Mouse (Mus musculus) testis, adult 2 months (tissue): Measurements from ENCODE around the gene Plch2. TPM values are rescaled to one million over a fixed set of nuclear protein-coding genes. Genes with fewer than 3 reads are reported as not detected.
A peak's percentile ranks its signal among the peaks of the same experiment; 100 is the strongest.

Source experiments
- H3K27ac ChIP-seq: fragments of 200-500 bp; 2 replicates; pipeline ENCODE4 v1.5.1; 2012; ENCODE audit warnings: low read depth, low read length; ENCODE audit not compliant: control insufficient read depth, insufficient read depth
- H3K27me3 ChIP-seq: fragments of 200-500 bp; 2 replicates; pipeline ENCODE4 v1.6.1; 2012; ENCODE audit warnings: mild to moderate bottlenecking, low read length, moderate library complexity; ENCODE audit not compliant: control insufficient read depth, insufficient read depth
- H3K36me3 ChIP-seq: fragments of 200-500 bp; 2 replicates; pipeline ENCODE4 v1.6.1; 2012; ENCODE audit warnings: mild to moderate bottlenecking, low read length; ENCODE audit not compliant: control insufficient read depth, insufficient read depth
- H3K4me1 ChIP-seq: fragments of 200-500 bp; 2 replicates; pipeline ENCODE4 v1.6.1; 2012; ENCODE audit warnings: low read length; ENCODE audit not compliant: control insufficient read depth, insufficient read depth
- H3K4me3 ChIP-seq: fragments of 200-500 bp; 2 replicates; pipeline ENCODE4 v1.5.1; 2012; ENCODE audit warnings: low read depth, mild to moderate bottlenecking, low read length, moderate library complexity, mixed read lengths; ENCODE audit not compliant: control insufficient read depth
- CTCF ChIP-seq: fragments of 200-500 bp; IDR thresholded peaks from 2 replicates; pipeline ENCODE4 v1.5.1; 2012; ENCODE audit warnings: low read depth, mild to moderate bottlenecking, inconsistent platforms, low read length, moderate library complexity; ENCODE audit not compliant: control insufficient read depth, insufficient read depth, insufficient replicate concordance
- POLR2A ChIP-seq: fragments of 200-500 bp; IDR thresholded peaks from 2 replicates; pipeline ENCODE4 v1.6.1; 2012; ENCODE audit warnings: low read depth, mild to moderate bottlenecking, inconsistent platforms, low read length, moderate library complexity; ENCODE audit not compliant: control insufficient read depth
- polyA plus RNA-seq: library from polyadenylated mRNA; depleted of rRNA; stranded (reverse); fragments of >200 nt; gene quantifications from 2 replicates; pipeline ENCODE4 v1.2.3, GENCODE M21; 2012

Plch2 gene
- polyA plus RNA-seq, 1 experiment: 1.9 TPM

- Histone ChIP-seq H3K4me1 (no peaks in the 10 kb centered on the region), H3K36me3 (no peaks in the 10 kb centered on the region)
Observed at GRCm38 (mm10) chr4:155014791-155015190, 41.8 kb downstream of the Plch2 start.

GRCm38 (mm10) chr4:155014244-155014643 lies 42.3 kb downstream of the Plch2 start:
- no peak overlapping the region for H3K4me3 ChIP-seq
- no peak for TF ChIP-seq CTCF
- TF ChIP-seq POLR2A: no peak
- H3K27ac ChIP-seq: no peak overlapping the region
- no peaks in the 10 kb centered on the region for H3K36me3 ChIP-seq
- H3K27me3 ChIP-seq: no peaks in the 10 kb centered on the region
- H3K4me1 ChIP-seq: no peaks in the 10 kb centered on the region

More at GRCm38 (mm10) chr4:155014791-155015190, 41.8 kb downstream of the Plch2 start:
- no peak overlapping the region for H3K27ac ChIP-seq
- H3K4me3 ChIP-seq: no peak overlapping the region
- H3K27me3 ChIP-seq: no peaks in the 10 kb centered on the region
- TF ChIP-seq POLR2A (no peak), CTCF (no peak)

DNA sequence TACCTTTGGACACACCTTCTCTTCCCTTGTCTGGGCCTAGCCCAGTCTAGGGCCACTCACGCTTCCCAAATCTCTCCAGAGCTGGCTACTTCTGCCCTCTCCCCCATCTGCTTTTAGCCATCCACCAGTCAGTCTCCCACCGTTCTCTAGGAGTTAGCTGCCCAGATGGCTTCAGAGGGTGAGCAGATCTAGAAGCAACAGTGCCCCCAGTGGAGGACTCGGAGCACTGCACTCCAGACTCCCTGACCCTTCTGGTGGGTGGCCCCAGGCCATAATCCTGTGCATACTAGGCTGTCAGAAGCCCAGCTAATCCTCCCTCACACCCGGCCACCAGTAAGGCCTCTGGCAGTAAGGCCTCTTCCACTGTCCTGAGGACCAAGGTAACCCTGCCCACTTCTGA lies 43.8 kb downstream of the Plch2 start:
- H3K4me3 ChIP-seq: no peak overlapping the region
- no peaks in the 10 kb centered on the region for H3K27me3 ChIP-seq
- no peak for TF ChIP-seq POLR2A
- peak; percentile 87; the same call in 1 of the 2 replicates for TF ChIP-seq CTCF
- H3K4me1 ChIP-seq: no peaks in the 10 kb centered on the region
- H3K36me3 ChIP-seq: no peaks in the 10 kb centered on the region
- H3K27ac ChIP-seq: no peak overlapping the region

- no peak overlapping the region for H3K27ac ChIP-seq
Observed at GRCm38 (mm10) chr4:155012115-155012514, 44.5 kb downstream of the Plch2 start.

GRCm38 (mm10) chr4:155011312-155012025 lies 45.1 kb downstream of the Plch2 start:
- no peaks in the 10 kb centered on the region for H3K4me1 ChIP-seq
- no peaks in the 10 kb centered on the region for H3K27me3 ChIP-seq
- no peaks in the 10 kb centered on the region for H3K36me3 ChIP-seq
- H3K4me3 ChIP-seq: no peak overlapping the region
- H3K27ac ChIP-seq: no peak overlapping the region
- TF ChIP-seq POLR2A: no peak
- TF ChIP-seq CTCF: no peak

More at GRCm38 (mm10) chr4:155012115-155012514, 44.5 kb downstream of the Plch2 start:
- no peaks in the 10 kb centered on the region for H3K4me1 ChIP-seq
- TF ChIP-seq POLR2A (no peak), CTCF (no peak)
- no peaks in the 10 kb centered on the region for H3K27me3 ChIP-seq
- H3K36me3 ChIP-seq: no peaks in the 10 kb centered on the region
- H3K4me3 ChIP-seq: no peak overlapping the region

DNA sequence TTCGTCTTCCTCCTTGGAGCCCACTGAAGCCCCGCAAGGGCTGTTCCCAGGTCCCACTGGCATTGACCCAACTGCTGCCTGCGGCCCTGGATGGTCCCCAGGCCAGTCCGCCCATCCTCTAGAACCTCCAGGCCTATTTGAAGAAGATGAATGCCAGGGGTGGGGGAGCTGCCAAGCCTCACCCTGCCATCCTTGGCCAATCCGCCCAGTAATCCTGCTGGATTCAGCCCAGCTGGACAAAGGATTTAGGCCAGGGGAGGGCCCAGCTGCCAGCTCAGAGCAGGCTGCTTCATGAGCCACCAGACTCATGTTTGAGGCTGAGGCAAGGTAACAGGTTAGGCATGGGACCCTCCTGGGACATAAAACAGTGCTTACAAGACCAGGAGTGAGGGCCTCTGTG lies 45.7 kb downstream of the Plch2 start:
- H3K27me3 ChIP-seq: no peaks in the 10 kb centered on the region
- H3K27ac ChIP-seq: no peak overlapping the region
- no peaks in the 10 kb centered on the region for H3K4me1 ChIP-seq
- no peaks in the 10 kb centered on the region for H3K36me3 ChIP-seq
- no peak for TF ChIP-seq CTCF
- no peak for TF ChIP-seq POLR2A
- H3K4me3 ChIP-seq: no peak overlapping the region

DNA sequence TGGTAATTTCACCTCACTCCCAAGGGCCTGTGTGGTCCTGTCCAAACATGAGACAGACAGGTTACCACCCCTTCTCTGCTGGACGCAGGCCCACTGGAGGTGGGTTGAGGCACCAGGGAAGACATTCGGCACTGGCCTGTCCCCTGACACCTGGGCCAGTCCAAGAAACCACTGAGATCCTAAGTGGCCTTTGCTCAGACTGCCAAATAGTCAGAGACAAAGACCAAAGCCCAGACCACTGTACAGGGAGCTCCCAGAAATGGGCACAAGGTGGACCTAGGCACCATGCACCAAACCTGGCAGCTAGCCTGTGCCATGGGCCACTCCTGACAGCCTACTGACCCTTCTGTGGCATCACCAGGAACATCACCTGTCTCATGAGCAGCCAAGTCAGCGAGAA lies 47.4 kb downstream of the Plch2 start:
- no peaks in the 10 kb centered on the region for H3K27me3 ChIP-seq
- H3K4me1 ChIP-seq: no peaks in the 10 kb centered on the region
- no peaks in the 10 kb centered on the region for H3K36me3 ChIP-seq
- H3K27ac ChIP-seq: no peak overlapping the region
- no peak overlapping the region for H3K4me3 ChIP-seq
- TF ChIP-seq POLR2A: no peak
- no peak for TF ChIP-seq CTCF
